Mouse (Mus musculus): Measurements from ENCODE around the gene Hoxc9. TPM values are rescaled to one million over a fixed set of nuclear protein-coding genes. Genes with fewer than 3 reads are reported as not detected.

Hoxc9 gene
- total and polyA plus RNA-seq, 2 experiments from 2014 or later: not detected

- Histone ChIP-seq H3K27me3 (ENCODE audit: insufficient read depth, low read length) (peaks cover 94% of the 10 kb centered on the region), H3K9ac (replicated peaks; ENCODE audit: low read length, poor library complexity, severe bottlenecking) (no peak overlapping the region), H3K9me3 (ENCODE audit: low read length) (no peaks in the 10 kb centered on the region), H3K27ac (ENCODE audit: low read depth, low read length) (no peak overlapping the region), H3K4me3 (ENCODE audit: low read depth, low read length) (no peak overlapping the region), H3K4me1 (ENCODE audit: insufficient read depth, low read length) (no peaks in the 10 kb centered on the region), H3K4me2 (ENCODE audit: low read depth, low read length, poor library complexity, severe bottlenecking) (no peak overlapping the region), H3K36me3 (ENCODE audit: insufficient read depth, low read length) (no peaks in the 10 kb centered on the region)
- DNase-seq (ENCODE audit: low spot score) (no peak), ATAC-seq (ENCODE audit: low FRiP score) (no peak)
- WGBS: under 1% methylated on average over 37 of the region's 50 CpGs
- no peak for TF ChIP-seq CTCF (IDR thresholded peaks at IDR 0.05)
Observed at GRCm38 (mm10) chr15:102937036-102937666, 39.1 kb upstream of the Hoxc9 start.

GRCm38 (mm10) chr15:102939256-102940155 lies 36.7 kb upstream of the Hoxc9 start:
- no peaks in the 10 kb centered on the region for H3K9me3 ChIP-seq (ENCODE audit: low read length)
- TF ChIP-seq CTCF (IDR thresholded peaks at IDR 0.05): no peak
- H3K27me3 ChIP-seq (ENCODE audit: insufficient read depth, low read length): peaks cover 93% of the 10 kb centered on the region
- no peak overlapping the region for H3K9ac ChIP-seq (replicated peaks; ENCODE audit: low read length, poor library complexity, severe bottlenecking)
- ATAC-seq (ENCODE audit: low FRiP score) (no peak), DNase-seq (ENCODE audit: low spot score) (no peak)
- 1% methylated on average over 32 of the region's 34 CpGs for WGBS
- no peak overlapping the region for H3K4me3 ChIP-seq (ENCODE audit: low read depth, low read length)
- no peaks in the 10 kb centered on the region for H3K4me1 ChIP-seq (ENCODE audit: insufficient read depth, low read length)
- no peaks in the 10 kb centered on the region for H3K36me3 ChIP-seq (ENCODE audit: insufficient read depth, low read length)
- no peak overlapping the region for H3K27ac ChIP-seq (ENCODE audit: low read depth, low read length)
- H3K4me2 ChIP-seq (ENCODE audit: low read depth, low read length, poor library complexity, severe bottlenecking): no peak overlapping the region

GRCm38 (mm10) chr15:102942739-102943467 lies 33.3 kb upstream of the Hoxc9 start:
- Histone ChIP-seq H3K9ac (replicated peaks; ENCODE audit: low read length, poor library complexity, severe bottlenecking) (no peak overlapping the region), H3K4me1 (ENCODE audit: insufficient read depth, low read length) (no peaks in the 10 kb centered on the region), H3K4me3 (ENCODE audit: low read depth, low read length) (peak overlapping the region; percentile 16; the same call in 1 of the 2 replicates), H3K4me2 (ENCODE audit: low read depth, low read length, poor library complexity, severe bottlenecking) (peak overlapping the region; percentile 4; the same call in 1 of the 2 replicates), H3K36me3 (ENCODE audit: insufficient read depth, low read length) (no peaks in the 10 kb centered on the region), H3K27ac (ENCODE audit: low read depth, low read length) (no peak overlapping the region), H3K9me3 (ENCODE audit: low read length) (no peaks in the 10 kb centered on the region), H3K27me3 (ENCODE audit: insufficient read depth, low read length) (peaks cover 96% of the 10 kb centered on the region)
- TF ChIP-seq CTCF (IDR thresholded peaks at IDR 0.05): peak; percentile 40; the same call in 1 of the 2 replicates
- under 1% methylated on average over 44 of the region's 53 CpGs for WGBS
- ATAC-seq (ENCODE audit: low FRiP score): no peak
- no peak for DNase-seq (ENCODE audit: low spot score)

- H3K9ac ChIP-seq (replicated peaks; ENCODE audit: low read length, poor library complexity, severe bottlenecking): no peak overlapping the region
- no peaks in the 10 kb centered on the region for H3K4me1 ChIP-seq (ENCODE audit: insufficient read depth, low read length)
- H3K27ac ChIP-seq (ENCODE audit: low read depth, low read length): no peak overlapping the region
- ATAC-seq (ENCODE audit: low FRiP score): no peak
- H3K4me3 ChIP-seq (ENCODE audit: low read depth, low read length): no peak overlapping the region
- H3K36me3 ChIP-seq (ENCODE audit: insufficient read depth, low read length): no peaks in the 10 kb centered on the region
- H3K9me3 ChIP-seq (ENCODE audit: low read length): no peaks in the 10 kb centered on the region
- H3K27me3 ChIP-seq (ENCODE audit: insufficient read depth, low read length): peaks cover 96% of the 10 kb centered on the region
- H3K4me2 ChIP-seq (ENCODE audit: low read depth, low read length, poor library complexity, severe bottlenecking): no peak overlapping the region
- no peak; the same call in 1 of the 2 replicates for TF ChIP-seq CTCF (IDR thresholded peaks at IDR 0.05)
- whole genome bisulfite sequencing: 4% methylated on average over 5 of the region's 5 CpGs
- no peak for DNase-seq (ENCODE audit: low spot score)
Observed at GRCm38 (mm10) chr15:102943468-102943813, 32.8 kb upstream of the Hoxc9 start.

GRCm38 (mm10) chr15:102945185-102946077 lies 30.8 kb upstream of the Hoxc9 start:
- Histone ChIP-seq H3K4me2 (ENCODE audit: low read depth, low read length, poor library complexity, severe bottlenecking) (no peak overlapping the region), H3K27ac (ENCODE audit: low read depth, low read length) (no peak overlapping the region), H3K9ac (replicated peaks; ENCODE audit: low read length, poor library complexity, severe bottlenecking) (no peak overlapping the region), H3K9me3 (ENCODE audit: low read length) (no peaks in the 10 kb centered on the region), H3K27me3 (ENCODE audit: insufficient read depth, low read length) (peaks cover 90% of the 10 kb centered on the region), H3K4me1 (ENCODE audit: insufficient read depth, low read length) (no peaks in the 10 kb centered on the region), H3K36me3 (ENCODE audit: insufficient read depth, low read length) (no peaks in the 10 kb centered on the region), H3K4me3 (ENCODE audit: low read depth, low read length) (no peak overlapping the region)
- TF ChIP-seq CTCF (IDR thresholded peaks at IDR 0.05): no peak
- ATAC-seq (ENCODE audit: low FRiP score) (no peak), DNase-seq (ENCODE audit: low spot score) (no peak)
- 11% methylated on average over 22 of the region's 22 CpGs for WGBS

All from midbrain, postnatal 0 days (tissue).